Mouse (Mus musculus) CD4-positive, CD25-positive, alpha-beta regulatory T cell, adult 2 months (primary cell): ENCODE measurements around the gene Pttg1ip.

Experiments used
- DNase-seq: peaks from one replicate; pipeline ENCODE4 v3.0.0-alpha.2; 2012; ENCODE audit warnings: low read depth, low spot score

The Pttg1ip gene

GRCm38 (mm10) chr10:77581408-77582284 is at the start of gene Pttg1ip:
TSS of gene Pttg1ip (plus strand) at chr10:77581720.
- peak; percentile 99 for DNase-seq

DNA sequence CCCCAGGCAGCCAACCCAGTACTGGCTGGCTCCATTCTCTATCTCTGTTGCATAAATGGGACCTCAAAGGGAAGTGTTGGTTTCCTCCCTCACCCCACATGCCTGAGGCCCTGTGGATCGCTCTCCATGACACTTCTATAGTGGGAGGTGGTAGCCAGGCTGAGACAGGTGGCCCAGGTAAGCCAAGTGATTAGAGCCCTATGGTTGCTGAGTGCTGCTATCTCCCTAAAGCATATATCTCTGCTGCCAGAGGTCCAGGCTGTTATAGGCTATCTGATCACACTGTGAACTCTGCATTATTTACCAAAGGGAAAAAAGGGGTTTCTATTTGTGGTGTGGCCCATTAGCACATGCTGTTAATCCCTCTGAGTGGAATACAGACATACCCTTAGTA is 49.5 kb upstream of the Pttg1ip start:
- no peak for DNase-seq

- peak; percentile 71 for DNase-seq
Observed at GRCm38 (mm10) chr10:77536727-77537126, 44.8 kb upstream of the Pttg1ip start.

GRCm38 (mm10) chr10:77537215-77538209 is 44.0 kb upstream of the Pttg1ip start:
- DNase-seq: peak; percentile 82

- peak; percentile 39 for DNase-seq
Observed at GRCm38 (mm10) chr10:77539320-77539945, 42.1 kb upstream of the Pttg1ip start.

DNA sequence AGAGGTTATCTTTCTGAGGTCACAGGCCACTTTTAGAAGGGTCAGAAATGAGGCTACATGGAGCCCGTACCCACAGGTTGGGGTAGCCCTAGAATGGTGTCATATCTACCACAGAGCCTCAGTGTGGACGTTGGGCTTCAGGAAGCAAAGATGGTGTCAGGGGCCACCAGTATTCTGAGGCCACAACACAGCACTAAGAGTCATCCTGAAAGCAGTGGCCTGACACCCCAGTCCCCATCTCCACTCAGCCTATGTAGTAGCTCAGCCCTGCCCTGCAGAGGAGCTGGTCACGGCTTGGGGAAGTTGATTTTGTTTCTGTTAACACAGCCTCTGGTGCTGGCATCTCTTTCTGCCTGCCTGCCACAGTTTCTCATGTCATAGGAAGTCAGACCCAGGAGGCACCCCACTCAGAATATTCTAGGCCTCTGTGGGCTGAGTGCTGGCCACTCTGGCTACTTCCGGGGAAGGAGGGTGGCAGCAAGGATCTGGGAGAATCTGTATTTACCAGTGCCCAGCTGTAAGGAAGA is 40.9 kb upstream of the Pttg1ip start:
- no peak for DNase-seq

DNA sequence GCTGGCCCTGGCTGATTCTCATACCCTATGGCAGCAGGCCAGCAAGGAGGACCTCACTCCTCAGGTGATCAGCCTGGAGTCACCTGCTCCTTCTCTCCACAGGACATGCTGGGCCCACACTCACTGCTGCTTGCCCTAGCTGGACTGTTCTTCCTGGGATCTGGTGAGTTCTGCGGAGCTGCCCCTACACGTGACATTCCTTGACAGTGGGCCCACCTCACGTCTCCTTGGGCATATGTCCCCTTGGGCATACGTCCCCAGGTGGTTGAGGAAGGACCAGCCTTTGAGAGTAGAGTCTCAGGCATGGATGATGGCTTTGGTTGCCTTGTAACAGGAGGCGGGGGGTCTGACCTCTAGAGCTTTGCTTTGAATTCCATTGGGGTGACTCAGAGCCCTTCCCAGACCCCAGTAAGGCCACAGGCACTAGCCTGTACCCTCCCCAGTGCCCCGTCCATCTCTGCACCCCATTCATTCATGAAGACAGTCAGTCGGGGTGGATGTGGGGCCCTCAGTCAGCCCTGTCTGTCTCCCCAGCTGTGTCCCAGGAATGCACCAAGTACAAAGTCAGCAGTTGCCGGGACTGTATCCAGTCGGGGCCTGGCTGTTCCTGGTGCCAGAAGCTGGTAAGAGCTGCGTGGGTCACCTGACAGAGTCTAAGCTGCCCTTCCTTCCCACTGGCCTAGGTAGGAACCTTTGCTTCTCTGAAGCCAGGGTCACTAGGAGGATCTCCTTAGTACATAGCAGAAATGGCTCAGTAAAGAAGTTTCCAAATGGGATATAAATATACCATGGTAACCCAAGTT is 39.5 kb upstream of the Pttg1ip start:
- no peak for DNase-seq

DNA sequence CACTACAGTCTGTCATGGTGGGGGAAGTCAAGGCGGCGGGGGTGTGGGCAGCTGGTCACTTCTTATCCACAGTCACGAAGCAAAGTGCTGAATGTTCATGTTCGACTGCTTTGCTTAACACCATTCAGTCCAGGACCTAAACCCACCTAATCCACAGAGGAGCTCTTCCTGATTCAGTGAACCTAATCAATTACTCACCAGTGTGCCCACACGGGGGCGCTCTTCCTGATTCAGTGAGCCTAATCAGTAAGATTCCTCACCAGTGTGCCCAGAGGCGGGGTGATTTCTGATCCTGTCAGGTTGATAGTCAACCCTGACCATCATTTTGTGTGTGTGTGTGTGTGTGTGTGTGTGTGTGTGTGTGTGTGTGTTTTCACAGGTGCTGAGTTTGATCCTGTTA is 38.3 kb upstream of the Pttg1ip start:
- DNase-seq: peak; percentile 85

DNA sequence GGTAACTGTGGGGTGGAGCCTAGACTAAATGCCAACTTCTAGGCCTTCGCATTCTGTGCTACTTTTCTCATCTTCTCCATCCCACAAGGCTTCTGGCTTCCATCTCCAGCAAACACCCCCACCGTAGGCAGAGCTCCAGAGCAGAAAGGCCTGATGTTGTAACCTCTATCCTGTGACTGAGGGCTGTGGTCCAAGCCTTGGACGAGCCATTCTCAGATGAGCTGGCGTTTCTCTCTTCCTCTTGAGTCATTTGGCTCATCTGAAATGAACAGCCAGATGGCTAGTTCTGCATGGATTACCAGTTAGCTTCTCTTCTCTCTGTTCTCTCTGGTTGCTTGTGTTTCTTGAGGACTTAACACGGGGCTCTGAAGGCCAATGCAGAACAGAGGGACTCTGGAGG is 36.6 kb upstream of the Pttg1ip start:
- DNase-seq: no peak

DNA sequence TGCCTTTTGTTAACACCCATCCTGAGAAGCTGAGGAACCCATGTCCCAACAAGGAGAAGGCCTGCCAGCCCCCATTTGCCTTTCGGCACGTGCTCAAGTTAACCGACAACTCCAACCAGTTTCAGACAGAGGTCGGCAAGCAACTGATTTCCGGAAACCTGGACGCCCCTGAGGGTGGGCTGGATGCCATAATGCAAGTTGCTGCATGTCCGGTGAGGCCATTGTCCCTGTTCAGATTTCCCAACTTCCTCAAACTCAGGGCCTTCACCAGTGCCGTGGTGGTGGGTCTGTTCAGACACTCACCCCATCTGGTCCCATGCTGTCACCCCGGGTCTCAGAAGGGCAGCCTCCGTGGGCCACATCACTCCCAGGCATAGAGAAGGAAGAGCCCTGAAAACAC is 32.9 kb upstream of the Pttg1ip start:
- DNase-seq: no peak

GRCm38 (mm10) chr10:77550874-77551273 is 30.6 kb upstream of the Pttg1ip start:
- no peak for DNase-seq

- DNase-seq: no peak
Observed at GRCm38 (mm10) chr10:77552162-77552561, 29.4 kb upstream of the Pttg1ip start.

- DNase-seq: no peak
Observed at GRCm38 (mm10) chr10:77553285-77553684, 28.2 kb upstream of the Pttg1ip start.

DNA sequence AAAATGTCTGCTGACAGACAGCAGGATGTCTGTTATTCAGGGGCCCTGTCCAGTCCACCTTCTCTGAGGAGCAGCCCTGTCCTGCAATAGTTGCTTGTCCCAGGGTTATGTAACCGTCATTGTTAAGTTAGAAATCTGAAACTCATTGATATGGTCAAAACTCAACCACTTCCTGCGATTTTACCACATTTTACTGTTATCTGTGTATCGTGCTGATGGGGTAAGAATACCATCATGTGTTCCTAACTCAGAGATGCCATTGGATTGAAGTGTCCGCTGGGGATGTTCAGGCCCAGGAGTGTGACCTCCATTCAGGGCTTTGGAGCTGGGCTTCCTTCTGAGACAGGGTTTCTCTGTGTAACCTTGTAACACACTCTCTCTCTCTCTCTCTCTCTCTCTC is 26.6 kb upstream of the Pttg1ip start:
- DNase-seq: peak; percentile 37

- DNase-seq: peak; percentile 69
Observed at GRCm38 (mm10) chr10:77556631-77557030, 24.9 kb upstream of the Pttg1ip start.

GRCm38 (mm10) chr10:77557641-77558040 is 23.9 kb upstream of the Pttg1ip start:
- DNase-seq: peak; percentile 55

DNA sequence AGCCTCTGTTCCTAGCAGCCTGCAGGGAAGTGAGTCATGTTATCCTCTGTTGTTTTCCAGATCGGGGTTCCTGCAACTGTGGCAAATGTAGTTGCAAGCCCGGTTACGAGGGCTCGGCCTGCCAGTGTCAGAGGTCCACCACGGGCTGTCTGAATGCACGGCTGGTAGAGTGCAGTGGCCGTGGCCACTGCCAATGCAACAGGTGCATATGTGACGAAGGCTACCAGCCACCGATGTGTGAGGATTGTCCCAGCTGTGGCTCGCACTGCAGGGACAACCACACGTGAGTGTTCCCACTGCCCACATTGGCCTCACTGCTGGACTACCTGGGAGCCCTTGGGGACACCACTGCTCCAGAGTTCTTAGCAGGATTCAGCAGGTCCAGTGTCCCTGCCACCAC is 21.4 kb upstream of the Pttg1ip start:
- DNase-seq: no peak

DNA sequence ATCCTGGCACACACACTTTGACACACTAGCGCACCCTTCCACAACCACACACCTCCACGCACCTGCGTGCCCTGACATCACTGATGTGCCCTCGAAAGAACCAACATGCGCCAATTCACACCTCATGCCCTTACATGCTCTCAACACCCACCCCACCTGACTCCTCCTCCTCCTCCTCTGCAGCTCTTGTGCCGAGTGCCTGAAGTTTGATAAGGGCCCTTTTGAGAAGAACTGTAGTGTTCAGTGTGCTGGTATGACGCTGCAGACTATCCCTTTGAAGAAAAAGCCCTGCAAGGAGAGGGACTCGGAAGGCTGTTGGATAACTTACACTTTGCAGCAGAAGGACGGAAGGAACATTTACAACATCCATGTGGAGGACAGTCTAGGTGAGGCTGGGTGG is 20.7 kb upstream of the Pttg1ip start:
- DNase-seq: no peak

GRCm38 (mm10) chr10:77561508-77561907 is 20.0 kb upstream of the Pttg1ip start:
- peak; percentile 36 for DNase-seq

DNA sequence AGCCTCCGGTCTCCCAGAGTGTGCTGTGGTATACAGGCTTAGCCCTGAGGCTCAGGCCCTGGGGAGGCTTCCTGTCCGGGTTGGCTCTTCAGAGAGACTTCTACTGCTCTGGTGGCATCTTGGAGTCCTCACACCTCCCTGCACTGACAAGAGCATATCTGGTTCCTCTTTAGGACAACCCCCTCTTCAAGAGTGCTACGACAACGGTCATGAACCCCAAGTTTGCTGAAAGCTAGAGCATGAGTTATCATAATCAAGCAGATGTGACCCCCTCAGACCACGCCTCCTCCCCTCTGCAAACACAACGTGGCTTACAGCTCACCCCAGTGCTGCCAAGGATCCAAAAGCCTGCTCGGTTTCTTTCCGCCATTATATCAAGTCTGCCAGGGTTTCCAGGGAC is 16.5 kb upstream of the Pttg1ip start:
- DNase-seq: no peak

DNA sequence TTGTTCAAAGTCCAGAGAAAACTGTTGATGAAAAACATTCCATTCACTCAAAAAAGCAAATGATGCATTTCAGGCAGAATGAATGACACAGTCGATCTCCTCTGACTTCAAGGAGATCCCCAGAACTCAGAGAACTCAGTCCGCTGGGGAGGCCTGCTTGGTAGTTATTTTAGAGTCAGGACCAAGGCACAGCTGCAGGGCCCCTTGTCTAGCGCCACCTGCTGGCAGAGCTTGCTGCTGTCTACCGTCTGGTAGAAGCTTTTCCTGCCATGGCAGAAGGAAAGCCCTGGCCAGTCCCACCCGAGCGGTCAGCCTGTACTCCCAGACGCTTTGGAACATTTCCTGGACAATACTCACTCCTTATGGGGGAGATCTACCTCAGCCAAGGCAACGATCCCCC is 14.9 kb upstream of the Pttg1ip start:
- peak; percentile 91 for DNase-seq
